Mouse (Mus musculus) midbrain, postnatal 0 days (tissue): Measurements from ENCODE around the gene Itgax. TPM values are rescaled to one million over a fixed set of nuclear protein-coding genes. Genes with fewer than 3 reads are reported as not detected.
"Not testable (repeated sequence)": the region's sequence is repeated elsewhere in the genome, so short reads cannot be mapped to it uniquely, and the experiment has no call there.

Source experiments
- ATAC-seq: fragments of 200-750 bp; cut with Nextera tagmentation; 2 replicates; pipeline ENCODE4 v1.8.0; 2017; ENCODE audit warnings: moderate number of reproducible peaks, mild to moderate bottlenecking, moderate TSS enrichment, moderate library complexity; ENCODE audit not compliant: low FRiP score
- DNase-seq: peaks from one replicate; pipeline ENCODE4 v3.0.0-alpha.2; 2015; ENCODE audit warnings: low spot score
- H3K27ac ChIP-seq: fragments of 300-500 bp; sonication (generic); 2 replicates; pipeline ENCODE4 v1.5.1; 2014; ENCODE audit warnings: low read depth, mild to moderate bottlenecking, low read length, mixed read lengths
- H3K27me3 ChIP-seq: fragments of 300-500 bp; sonication (generic); 2 replicates; pipeline ENCODE4 v1.6.1; 2014; ENCODE audit warnings: low read length, control low read depth, mixed read lengths; ENCODE audit not compliant: insufficient read depth
- H3K36me3 ChIP-seq: fragments of 300-500 bp; sonication (generic); 2 replicates; pipeline ENCODE4 v1.6.1; 2014; ENCODE audit warnings: low read length, control low read depth, mixed read lengths; ENCODE audit not compliant: insufficient read depth
- H3K4me1 ChIP-seq: fragments of 300-500 bp; sonication (generic); 2 replicates; pipeline ENCODE4 v1.6.1; 2014; ENCODE audit warnings: mild to moderate bottlenecking, control low read depth, antibody characterized with exemption, low read length, mixed read lengths; ENCODE audit not compliant: insufficient read depth
- H3K4me2 ChIP-seq: fragments of 300-500 bp; sonication (generic); 2 replicates; pipeline ENCODE4 v1.6.1; 2014; ENCODE audit warnings: low read depth, mild to moderate bottlenecking, low read length, mixed read lengths; ENCODE audit not compliant: poor library complexity, severe bottlenecking
- H3K4me3 ChIP-seq: fragments of 300-500 bp; sonication (generic); 2 replicates; pipeline ENCODE4 v1.5.1; 2014; ENCODE audit warnings: low read depth, mild to moderate bottlenecking, low read length, moderate library complexity
- H3K9ac ChIP-seq: fragments of 300-500 bp; sonication (generic); replicated peaks from 2 replicates; pipeline ENCODE4 v1.6.1; 2014; ENCODE audit warnings: mild to moderate bottlenecking, low read length, moderate library complexity, mixed read lengths; ENCODE audit not compliant: poor library complexity, severe bottlenecking
- H3K9me3 ChIP-seq: fragments of 300-500 bp; sonication (generic); 2 replicates; pipeline ENCODE4 v1.6.1; 2016; ENCODE audit warnings: low read length, control low read depth
- CTCF ChIP-seq: IDR thresholded peaks from 2 replicates; pipeline ENCODE4 v1.5.1; 2016; ENCODE audit warnings: antibody characterized with exemption, mild to moderate bottlenecking
- WGBS: fragments of 180-500 bp; shearing (Covaris S2); extraction: QIAGEN DNeasy Blood & Tissue Kit; methylation state at CpG from one replicate; pipeline ENCODE4 v1.1.7; 2014; 5-methylcytosine and 5-hydroxymethylcytosine counted together
- polyA plus RNA-seq: library from polyadenylated mRNA; unstranded; fragments of >200 nt; fragmentation: Nextera tagmentation; extraction: Ambion mirVana; gene quantifications from 2 replicates; pipeline ENCODE4 v1.2.1, GENCODE M21; 2015
- total RNA-seq: library from RNA; depleted of rRNA; stranded (reverse); fragments of >200 nt; gene quantifications from 2 replicates; pipeline ENCODE4 v1.2.3, GENCODE M21; 2014

Gene Itgax
- total and polyA plus RNA-seq, 2 experiments from 2014 or later, result not detected

GRCm38 (mm10) chr7:128154076-128154475, 24.7 kb downstream of the Itgax start, which contains the start of gene Itgad:
Gene Itgad, plus strand, starts transcription at chr7:128154376.
- Histone ChIP-seq H3K9me3 (no peaks in the 10 kb centered on the region), H3K27ac (no peak within 1 kb of the TSS), H3K36me3 (no peaks in the 10 kb centered on the region), H3K27me3 (no peaks in the 10 kb centered on the region), H3K4me2 (no peak within 1 kb of the TSS), H3K4me3 (no peak within 1 kb of the TSS), H3K9ac (no peak within 1 kb of the TSS), H3K4me1 (0 out of 2 replicates have a peak, but pooled peaks cover 4% of the 10 kb centered on the region)
- ATAC-seq (no peak), DNase-seq (no peak)
- TF ChIP-seq CTCF, result no peak
- 93% methylated on average over 21 of the region's 21 CpGs for WGBS

- DNase-seq (no peak), ATAC-seq (no peak)
- TF ChIP-seq CTCF, result no peak
- Histone ChIP-seq H3K4me1 (0 out of 2 replicates have a peak, but pooled peaks cover 4% of the 10 kb centered on the region), H3K36me3 (no peaks in the 10 kb centered on the region), H3K4me3 (no peak overlapping the region), H3K4me2 (no peak overlapping the region), H3K27me3 (no peaks in the 10 kb centered on the region), H3K27ac (no peak overlapping the region), H3K9ac (no peak overlapping the region), H3K9me3 (no peaks in the 10 kb centered on the region)
- WGBS, result 31% methylated on average over 10 of the region's 10 CpGs
These were observed 25.6 kb downstream of the Itgax start for GRCm38 (mm10) chr7:128154924-128155323.

- H3K9me3 ChIP-seq, result not testable (repeated sequence)
These were observed 29.5 kb downstream of the Itgax start for GRCm38 (mm10) chr7:128158688-128159354.

GRCm38 (mm10) chr7:128164001-128164400, 34.7 kb downstream of the Itgax start:
- no peak overlapping the region for H3K27ac ChIP-seq
- no peak for TF ChIP-seq CTCF
- H3K9me3 ChIP-seq, result no peaks in the 10 kb centered on the region
- H3K4me3 ChIP-seq, result no peak overlapping the region
- ATAC-seq (no peak), DNase-seq (no peak)
- H3K36me3 ChIP-seq, result no peaks in the 10 kb centered on the region
- H3K4me2 ChIP-seq, result no peak overlapping the region
- WGBS, result 95% methylated on average over 4 of the region's 4 CpGs
- H3K4me1 ChIP-seq, result no peaks in the 10 kb centered on the region
- H3K27me3 ChIP-seq, result no peaks in the 10 kb centered on the region
- no peak overlapping the region for H3K9ac ChIP-seq

More at GRCm38 (mm10) chr7:128158688-128159354, 29.5 kb downstream of the Itgax start:
- not testable (repeated sequence) for H3K36me3 ChIP-seq, H3K4me1 ChIP-seq, H3K27ac ChIP-seq, H3K9ac ChIP-seq, H3K4me3 ChIP-seq, ATAC-seq, DNase-seq, H3K4me2 ChIP-seq, H3K27me3 ChIP-seq
- WGBS, result 80% methylated on average over 8 of the region's 8 CpGs

- no peak overlapping the region for H3K4me3 ChIP-seq
- H3K27me3 ChIP-seq, result no peaks in the 10 kb centered on the region
- no peaks in the 10 kb centered on the region for H3K4me1 ChIP-seq
- no peaks in the 10 kb centered on the region for H3K9me3 ChIP-seq
- 94% methylated on average over 7 of the region's 7 CpGs for WGBS
- no peak for ATAC-seq
- DNase-seq, result no peak
- no peak overlapping the region for H3K9ac ChIP-seq
- no peaks in the 10 kb centered on the region for H3K36me3 ChIP-seq
- H3K27ac ChIP-seq, result no peak overlapping the region
- H3K4me2 ChIP-seq, result no peak overlapping the region
- no peak for TF ChIP-seq CTCF
These were observed 37.0 kb downstream of the Itgax start for GRCm38 (mm10) chr7:128166391-128166790.

GRCm38 (mm10) chr7:128169996-128170395, 40.6 kb downstream of the Itgax start:
- Histone ChIP-seq H3K27me3 (no peaks in the 10 kb centered on the region), H3K4me1 (no peaks in the 10 kb centered on the region), H3K36me3 (no peaks in the 10 kb centered on the region), H3K9ac (no peak overlapping the region), H3K9me3 (no peaks in the 10 kb centered on the region), H3K4me2 (no peak overlapping the region), H3K4me3 (no peak overlapping the region), H3K27ac (no peak overlapping the region)
- 66% methylated on average over 3 of the region's 3 CpGs for WGBS
- DNase-seq (no peak), ATAC-seq (no peak)
- no peak for TF ChIP-seq CTCF
